Mouse (Mus musculus) ES-Bruce4 (cell line): Measurements from ENCODE around the gene Psmd6. TPM values are rescaled to one million over a fixed set of nuclear protein-coding genes. Genes with fewer than 3 reads are reported as not detected.

Experiments
- H3K27ac ChIP-seq: 2 replicates; pipeline ENCODE4 v1.5.1; 2012; ENCODE audit warnings: low read length, inconsistent platforms; ENCODE audit not compliant: insufficient read depth
- H3K27me3 ChIP-seq: 2 replicates; pipeline ENCODE4 v1.6.1; 2012; ENCODE audit warnings: mild to moderate bottlenecking, low read length, inconsistent platforms; ENCODE audit not compliant: control insufficient read depth, poor library complexity, insufficient read depth, severe bottlenecking
- H3K36me3 ChIP-seq: 2 replicates; pipeline ENCODE4 v1.6.1; 2012; ENCODE audit warnings: inconsistent platforms, mild to moderate bottlenecking, low read length, moderate library complexity; ENCODE audit not compliant: control insufficient read depth, poor library complexity, insufficient read depth, severe bottlenecking
- H3K4me1 ChIP-seq: one replicate; pipeline ENCODE4 v1.8.1; 2011; ENCODE audit warnings: low read length; ENCODE audit not compliant: control insufficient read depth, insufficient read depth
- H3K4me3 ChIP-seq: 2 replicates; pipeline ENCODE4 v1.5.1; 2011; ENCODE audit warnings: low read depth, mild to moderate bottlenecking, low read length
- H3K9ac ChIP-seq: 2 replicates; pipeline ENCODE4 v1.6.1; 2012; ENCODE audit warnings: low read depth, mild to moderate bottlenecking, inconsistent platforms; ENCODE audit not compliant: poor library complexity, severe bottlenecking
- H3K9me3 ChIP-seq: replicated peaks from 2 replicates; pipeline ENCODE4 v1.6.1; 2012; ENCODE audit warnings: mild to moderate bottlenecking, low read length, inconsistent platforms; ENCODE audit not compliant: control insufficient read depth, poor library complexity, insufficient read depth, severe bottlenecking
- CTCF ChIP-seq: IDR thresholded peaks from one replicate; pipeline ENCODE4 v1.8.1; 2011; ENCODE audit warnings: low read depth, low read length
- EP300 ChIP-seq: IDR thresholded peaks from 2 replicates; pipeline ENCODE4 v1.6.1; 2011; ENCODE audit warnings: low read depth, low read length; ENCODE audit not compliant: insufficient read depth
- POLR2A ChIP-seq: IDR thresholded peaks from one replicate; pipeline ENCODE4 v1.8.1; 2011; ENCODE audit warnings: low read length; ENCODE audit not compliant: insufficient read depth
- polyA plus RNA-seq: library from polyadenylated mRNA; stranded (reverse); fragments of >200 nt; gene quantifications from 2 replicates; pipeline ENCODE4 v1.2.4, GENCODE M21; 2011; ENCODE audit warnings: low read depth; ENCODE audit not compliant: missing spikeins, insufficient read depth, insufficient read length

Psmd6 gene
- polyA plus RNA-seq, 1 experiment = 108 TPM

DNA sequence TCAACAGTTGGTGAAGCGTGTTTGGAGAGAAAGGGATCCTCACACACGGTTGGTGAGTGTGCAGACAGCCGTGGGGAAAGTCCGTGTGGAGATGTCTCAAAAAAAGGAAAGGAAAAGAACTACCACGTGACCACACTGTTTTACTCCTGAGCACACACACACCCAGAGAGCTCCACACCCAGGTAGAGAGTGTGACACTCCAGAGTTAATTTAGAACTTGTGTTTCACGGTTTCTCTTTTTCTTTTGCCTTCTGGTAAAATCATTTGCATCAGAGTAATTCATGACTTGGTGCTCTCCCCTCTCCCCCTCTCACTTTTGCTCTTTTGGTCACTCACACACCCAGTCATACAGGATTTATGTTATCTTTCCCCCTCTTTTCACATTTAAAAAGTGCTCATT lies 54.5 kb downstream of the Psmd6 start:
- H3K4me1 ChIP-seq = no peaks in the 10 kb centered on the region
- no peaks in the 10 kb centered on the region for H3K36me3 ChIP-seq
- no peaks in the 10 kb centered on the region for H3K9me3 ChIP-seq
- no peak overlapping the region for H3K9ac ChIP-seq
- TF ChIP-seq POLR2A (no peak), EP300 (no peak), CTCF (no peak)
- no peak overlapping the region for H3K4me3 ChIP-seq
- no peak overlapping the region for H3K27ac ChIP-seq
- no peaks in the 10 kb centered on the region for H3K27me3 ChIP-seq

DNA sequence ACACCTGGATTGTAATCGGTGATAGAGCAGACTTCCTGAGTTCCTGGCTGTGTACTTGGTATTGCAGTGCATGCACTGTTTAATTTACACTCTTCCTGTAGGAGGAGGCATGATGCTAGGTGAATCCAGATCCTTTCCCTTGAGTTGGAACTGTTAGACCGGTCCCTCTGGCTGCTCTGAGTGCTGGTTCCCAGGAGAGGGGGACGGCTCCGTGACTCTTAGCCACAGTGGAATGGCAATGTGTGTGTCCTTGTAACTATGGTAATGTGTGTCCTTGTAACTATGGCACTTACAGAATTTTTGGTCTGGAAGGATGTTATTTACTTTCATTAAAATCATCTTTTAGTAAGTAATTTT lies 55.7 kb downstream of the Psmd6 start:
- H3K36me3 ChIP-seq = no peaks in the 10 kb centered on the region
- H3K9me3 ChIP-seq = no peaks in the 10 kb centered on the region
- no peak overlapping the region for H3K4me3 ChIP-seq
- TF ChIP-seq EP300 = no peak
- TF ChIP-seq POLR2A = no peak
- TF ChIP-seq CTCF = no peak
- H3K4me1 ChIP-seq = no peaks in the 10 kb centered on the region
- H3K27ac ChIP-seq = no peak overlapping the region
- H3K9ac ChIP-seq = no peak overlapping the region
- no peaks in the 10 kb centered on the region for H3K27me3 ChIP-seq

DNA sequence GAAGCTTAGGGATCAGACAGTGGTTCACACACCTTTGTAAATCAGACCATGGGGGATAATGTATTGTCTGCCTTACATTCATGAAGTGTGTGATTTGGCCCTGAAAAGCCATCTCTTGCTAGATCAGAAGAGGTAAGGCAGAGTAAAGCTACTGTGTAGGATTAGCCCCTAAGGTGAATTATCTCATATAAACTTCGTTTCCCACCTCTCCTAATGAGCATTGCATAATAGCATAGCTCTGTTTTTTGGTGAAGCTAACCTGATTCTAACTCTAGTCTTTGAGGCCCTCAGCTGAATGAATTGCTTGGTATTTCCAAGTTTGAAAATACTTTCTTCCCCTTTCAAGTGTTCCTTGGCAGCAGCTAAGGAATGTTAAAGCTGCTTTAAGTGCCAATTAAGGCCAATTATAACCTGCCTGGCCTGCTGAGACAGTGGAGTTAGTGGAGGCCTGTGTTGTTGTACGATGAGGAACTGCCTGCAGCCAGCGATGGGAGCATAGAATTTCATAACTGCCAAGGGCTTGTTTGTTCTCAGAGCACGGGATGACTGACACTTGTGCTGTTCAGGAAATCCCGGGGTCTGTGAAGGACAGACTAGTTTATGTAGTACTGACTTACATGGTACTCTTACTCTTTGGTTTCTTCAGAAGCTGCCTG lies 56.2 kb downstream of the Psmd6 start:
- Histone ChIP-seq H3K9ac (no peak overlapping the region), H3K4me3 (no peak overlapping the region), H3K27me3 (no peaks in the 10 kb centered on the region), H3K27ac (no peak overlapping the region), H3K36me3 (no peaks in the 10 kb centered on the region), H3K9me3 (no peaks in the 10 kb centered on the region), H3K4me1 (no peaks in the 10 kb centered on the region)
- TF ChIP-seq POLR2A (no peak), CTCF (no peak), EP300 (no peak)

DNA sequence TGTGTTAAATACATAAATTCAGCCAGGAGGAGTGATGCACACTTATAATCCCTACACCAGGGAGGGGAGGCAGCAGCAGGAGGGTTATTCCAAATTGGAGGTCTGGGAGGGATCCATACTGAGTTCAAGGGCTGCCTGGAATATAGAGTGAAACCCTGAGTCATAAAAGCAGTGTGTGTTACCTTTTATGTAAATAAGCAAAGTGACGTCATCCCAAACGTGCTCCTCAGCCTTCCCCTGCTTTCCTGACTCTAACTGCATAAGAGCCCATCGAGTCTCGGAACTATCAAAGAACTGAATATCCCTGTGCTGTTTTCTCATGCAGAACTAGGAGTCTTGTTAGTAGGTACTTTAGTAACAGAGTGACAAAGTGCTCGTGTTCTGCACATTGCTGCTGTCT lies 57.4 kb downstream of the Psmd6 start:
- Histone ChIP-seq H3K9ac (no peak overlapping the region), H3K4me3 (no peak overlapping the region), H3K27ac (no peak overlapping the region), H3K36me3 (no peaks in the 10 kb centered on the region), H3K27me3 (no peaks in the 10 kb centered on the region), H3K4me1 (no peaks in the 10 kb centered on the region), H3K9me3 (no peaks in the 10 kb centered on the region)
- TF ChIP-seq POLR2A (no peak), EP300 (no peak), CTCF (no peak)

DNA sequence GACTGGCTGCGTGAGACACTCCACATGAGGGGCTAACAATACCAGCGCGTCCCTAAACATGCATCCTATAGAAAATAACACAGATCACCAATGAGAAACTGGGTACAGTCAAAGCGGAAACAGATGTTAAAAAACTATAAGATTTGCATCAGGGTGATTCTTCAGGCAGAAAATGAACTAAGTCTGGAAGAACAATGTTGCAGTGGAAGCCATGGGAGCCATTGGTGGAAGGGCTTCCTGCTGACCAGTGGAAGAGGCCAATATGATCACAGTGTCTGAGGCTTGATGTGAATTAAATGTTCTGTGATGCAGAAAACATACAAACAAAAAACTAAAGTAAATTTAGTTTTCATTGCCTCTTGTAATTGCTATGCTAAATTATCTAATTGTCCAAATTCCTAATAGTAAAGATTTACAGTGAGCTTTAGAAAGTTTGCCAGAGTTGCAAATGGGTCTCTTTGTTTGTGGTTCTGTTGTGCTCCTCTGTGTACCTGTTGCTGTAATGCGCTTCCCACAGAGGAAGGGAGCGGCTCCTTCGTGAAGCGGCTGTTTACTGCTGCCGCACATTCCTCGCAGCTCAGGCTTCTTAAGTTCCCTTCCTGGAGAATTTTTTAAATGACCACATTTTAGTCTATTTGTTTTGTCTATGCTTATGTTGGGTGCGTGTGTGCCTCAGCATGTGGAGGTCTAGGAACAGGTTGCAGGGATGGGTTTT lies 58.1 kb downstream of the Psmd6 start:
- Histone ChIP-seq H3K27ac (no peak overlapping the region), H3K27me3 (no peaks in the 10 kb centered on the region), H3K4me3 (no peak overlapping the region), H3K36me3 (no peaks in the 10 kb centered on the region), H3K9me3 (no peaks in the 10 kb centered on the region), H3K4me1 (no peaks in the 10 kb centered on the region), H3K9ac (no peak overlapping the region)
- TF ChIP-seq POLR2A = no peak
- no peak for TF ChIP-seq CTCF
- no peak for TF ChIP-seq EP300

Other genes with a start within 250 kb of the Psmd6 start
- not detected in 2 replicates for gene Gm281, start 206.5 kb downstream of the Psmd6 start, polyA plus RNA-seq
- 7.4 and 9.6 TPM in 2 replicates for gene Atxn7, start 159.5 kb downstream of the Psmd6 start, polyA plus RNA-seq
- gene Thoc7, start 159.1 kb downstream of the Psmd6 start, polyA plus RNA-seq = 105 and 113 TPM in 2 replicates
- gene Olfr720, start 65.9 kb upstream of the Psmd6 start, polyA plus RNA-seq = not detected in 2 replicates
- 0.21 TPM in 1 of 2 replicates, not detected in the other for gene Olfr31, start 201.8 kb upstream of the Psmd6 start, polyA plus RNA-seq
- gene Il3ra, start 225.3 kb upstream of the Psmd6 start, polyA plus RNA-seq = 7.0 and 11.8 TPM in 2 replicates